Mouse (Mus musculus): ENCODE measurements around the gene Ttc39d.
A peak's percentile ranks its signal among the peaks of the same experiment; 100 is the strongest.
"Not testable (repeated sequence)": the region's sequence is repeated elsewhere in the genome, so short reads cannot be mapped to it uniquely, and the experiment has no call there.

The Ttc39d gene

GRCm38 (mm10) chr17:80206671-80207581 is at the start of gene Ttc39d, which contains the start of gene Srsf7:
Gene Ttc39d, plus strand, starts transcription at chr17:80207460.
Gene Srsf7, minus strand, starts transcription at chr17:80207307.
- peak; percentile 98 for DNase-seq (ENCODE audit: low spot score)

DNA sequence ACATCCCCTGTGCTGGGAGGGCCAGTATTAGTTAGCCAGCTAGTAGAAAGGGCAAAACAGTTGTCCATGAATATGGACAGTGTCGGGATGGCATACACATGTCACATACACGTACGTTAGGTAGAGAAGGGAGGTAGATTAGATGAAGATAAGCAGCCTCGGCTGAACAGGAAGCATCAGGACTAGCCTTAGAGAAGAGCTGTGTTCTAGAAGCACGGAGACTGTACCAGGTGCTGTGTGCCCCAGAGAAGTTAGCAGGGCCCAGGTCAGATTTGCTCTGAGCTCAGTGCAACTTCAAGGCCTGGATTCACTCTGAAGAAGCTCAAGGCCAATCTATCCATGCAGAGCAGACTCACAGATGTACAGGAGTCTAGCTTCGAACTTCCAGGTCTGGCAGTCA is 49.8 kb upstream of the Ttc39d start:
- DNase-seq (ENCODE audit: low spot score): no peak

GRCm38 (mm10) chr17:80160454-80160853 is 46.8 kb upstream of the Ttc39d start:
- no peak for DNase-seq (ENCODE audit: low spot score)

GRCm38 (mm10) chr17:80163991-80164390 is 43.3 kb upstream of the Ttc39d start:
- no peak for DNase-seq (ENCODE audit: low spot score)

DNA sequence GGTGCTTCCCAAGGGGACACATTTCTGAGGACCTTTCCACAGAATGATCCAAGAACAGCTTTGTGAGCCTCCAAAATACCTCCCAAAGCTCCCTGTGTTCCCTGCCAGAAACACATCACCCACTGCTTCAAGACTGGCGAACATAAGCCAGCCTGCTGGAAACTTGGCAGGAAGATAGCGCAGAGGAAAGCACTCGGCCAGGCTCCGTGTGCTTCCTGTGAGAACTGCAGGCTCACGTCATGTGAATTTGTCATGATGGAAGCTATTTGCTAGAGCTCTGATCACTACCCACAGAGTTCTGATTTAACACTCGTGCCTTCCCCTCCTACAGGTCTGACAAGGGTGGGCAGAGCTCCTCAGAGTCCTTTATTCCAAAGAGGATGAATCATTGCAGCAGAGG is 41.5 kb upstream of the Ttc39d start:
- no peak for DNase-seq (ENCODE audit: low spot score)

- no peak for DNase-seq (ENCODE audit: low spot score)
These were observed 40.9 kb upstream of the Ttc39d start for GRCm38 (mm10) chr17:80166346-80166745.

DNA sequence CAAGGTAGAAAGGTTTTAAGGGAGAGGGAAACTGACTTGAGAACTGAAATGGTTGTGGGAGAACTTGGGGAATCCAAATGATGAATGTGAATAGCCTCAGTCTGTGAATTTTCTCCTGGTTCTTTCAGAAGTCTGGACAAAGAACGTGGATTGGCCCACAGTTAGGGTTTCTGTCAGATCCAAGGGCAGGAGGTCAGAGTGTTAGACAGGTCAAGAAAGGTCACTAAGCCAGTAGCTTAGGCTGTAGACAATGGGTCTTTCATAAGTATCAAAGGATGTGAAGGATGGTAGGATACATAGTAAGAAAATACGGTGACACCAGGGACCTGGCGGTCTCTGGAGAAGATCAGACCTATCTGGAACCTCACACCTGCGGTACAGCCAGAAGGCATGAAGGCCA is 39.8 kb upstream of the Ttc39d start:
- no peak for DNase-seq (ENCODE audit: low spot score)

- DNase-seq (ENCODE audit: low spot score): no peak
These were observed 39.4 kb upstream of the Ttc39d start for GRCm38 (mm10) chr17:80167851-80168251.

GRCm38 (mm10) chr17:80168425-80169182 is 38.7 kb upstream of the Ttc39d start:
- no peak for DNase-seq (ENCODE audit: low spot score)

DNA sequence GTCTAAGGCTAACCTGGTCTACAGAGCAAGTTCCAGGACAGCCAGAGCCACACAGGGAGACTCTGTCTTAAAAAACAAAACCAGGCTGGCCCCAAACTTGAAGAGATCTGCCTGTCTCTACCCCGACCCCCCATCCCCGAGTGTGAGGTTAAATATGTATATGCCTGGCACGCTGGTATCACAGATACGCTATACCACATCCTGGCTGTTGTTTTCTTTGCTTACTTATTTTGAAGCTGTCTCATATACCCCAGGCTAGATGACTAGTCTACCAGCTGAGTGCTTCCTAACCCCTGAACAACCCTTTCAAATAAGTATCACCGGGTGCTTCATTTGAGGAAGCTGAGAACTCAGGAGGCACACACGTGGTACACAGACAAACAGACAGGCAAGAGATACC is 37.5 kb upstream of the Ttc39d start:
- DNase-seq (ENCODE audit: low spot score): no peak

- no peak for DNase-seq (ENCODE audit: low spot score)
These were observed 36.3 kb upstream of the Ttc39d start for GRCm38 (mm10) chr17:80170951-80171350.

GRCm38 (mm10) chr17:80171948-80172347 is 35.3 kb upstream of the Ttc39d start:
- DNase-seq (ENCODE audit: low spot score): no peak

DNA sequence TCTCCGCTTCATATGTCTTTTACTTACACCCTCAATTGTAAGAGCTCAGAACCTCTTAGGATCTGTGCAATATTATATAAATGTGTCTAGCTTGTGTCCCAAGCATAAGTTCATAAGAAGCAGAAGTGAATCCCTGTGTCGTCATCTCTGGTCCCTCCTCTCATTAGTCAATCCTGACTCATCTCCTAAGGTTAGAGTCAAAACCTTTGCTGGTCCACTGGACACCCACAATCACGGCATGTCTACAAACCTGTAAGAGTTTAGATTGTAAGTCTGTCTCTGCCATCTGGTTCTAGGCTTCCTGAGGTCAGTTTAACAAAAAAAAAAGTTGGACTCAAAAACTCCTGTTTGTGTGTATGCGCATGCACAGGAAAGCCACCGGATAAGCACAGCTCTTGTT is 34.5 kb upstream of the Ttc39d start:
- no peak for DNase-seq (ENCODE audit: low spot score)

- DNase-seq (ENCODE audit: low spot score): no peak
These were observed 33.6 kb upstream of the Ttc39d start for GRCm38 (mm10) chr17:80173708-80174107.

- no peak for DNase-seq (ENCODE audit: low spot score)
These were observed 33.1 kb upstream of the Ttc39d start for GRCm38 (mm10) chr17:80174146-80174545.

DNA sequence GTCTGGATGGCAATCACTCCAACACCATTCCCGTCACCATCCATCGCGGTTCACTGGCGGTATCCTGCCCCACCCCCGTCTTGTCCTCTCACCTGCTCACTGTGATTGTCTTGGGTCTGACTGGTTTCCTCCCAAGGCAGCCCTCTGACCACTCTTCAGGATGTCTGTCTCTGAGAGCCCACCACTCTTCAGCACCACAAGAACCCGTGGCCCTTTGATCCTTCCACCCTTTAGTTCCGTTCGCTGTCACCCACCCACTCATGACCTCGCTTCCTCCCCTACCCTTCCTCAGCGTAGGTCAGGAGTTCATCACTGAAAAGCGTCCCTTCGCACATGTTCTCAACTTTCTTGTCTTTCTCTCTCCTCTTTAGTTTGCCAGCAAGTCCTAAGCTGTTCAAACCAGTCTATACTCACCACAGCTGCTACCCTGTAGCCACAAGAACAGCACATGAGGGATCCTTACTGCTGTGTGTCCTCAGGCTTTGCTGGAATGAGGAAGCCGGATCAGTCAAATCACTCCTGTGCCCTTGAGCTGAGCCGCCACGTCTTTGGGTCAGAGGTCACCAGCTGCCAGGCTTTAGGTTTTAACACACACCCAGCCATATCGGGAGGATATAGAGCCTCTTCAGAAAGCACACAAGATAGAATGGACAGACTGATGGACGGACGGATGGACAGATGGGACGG is 32.4 kb upstream of the Ttc39d start:
- DNase-seq (ENCODE audit: low spot score): no peak

- no peak for DNase-seq (ENCODE audit: low spot score)
These were observed 31.9 kb upstream of the Ttc39d start for GRCm38 (mm10) chr17:80175386-80175739.

DNA sequence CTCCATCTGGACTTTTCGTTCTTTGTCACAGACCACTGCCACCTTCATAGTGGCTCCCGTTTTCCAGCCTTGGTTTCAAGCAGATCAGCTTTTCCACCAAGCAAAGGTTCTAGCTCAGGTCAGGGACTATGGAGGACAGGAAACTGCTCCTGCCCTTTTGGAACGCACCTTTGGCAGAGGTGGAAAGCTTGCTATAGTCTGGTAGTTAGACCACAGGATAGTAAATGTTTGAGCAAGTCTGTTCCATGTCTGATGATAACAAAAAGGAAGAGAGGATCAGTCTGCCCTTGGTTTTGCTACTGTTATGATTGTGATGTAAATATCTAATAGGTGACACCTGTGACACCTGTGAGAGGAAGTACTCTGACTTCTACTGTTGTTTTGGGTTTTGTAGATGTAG is 31.3 kb upstream of the Ttc39d start:
- DNase-seq (ENCODE audit: low spot score): no peak

- not testable (repeated sequence) for DNase-seq (ENCODE audit: low spot score)
These were observed 28.4 kb upstream of the Ttc39d start for GRCm38 (mm10) chr17:80178846-80179245.

- DNase-seq (ENCODE audit: low spot score): peak; percentile 30
These were observed 27.3 kb upstream of the Ttc39d start for GRCm38 (mm10) chr17:80179959-80180358.

- DNase-seq (ENCODE audit: low spot score): no peak
These were observed 26.8 kb upstream of the Ttc39d start for GRCm38 (mm10) chr17:80180468-80180867.

GRCm38 (mm10) chr17:80183615-80184014 is 23.6 kb upstream of the Ttc39d start:
- no peak for DNase-seq (ENCODE audit: low spot score)

DNA sequence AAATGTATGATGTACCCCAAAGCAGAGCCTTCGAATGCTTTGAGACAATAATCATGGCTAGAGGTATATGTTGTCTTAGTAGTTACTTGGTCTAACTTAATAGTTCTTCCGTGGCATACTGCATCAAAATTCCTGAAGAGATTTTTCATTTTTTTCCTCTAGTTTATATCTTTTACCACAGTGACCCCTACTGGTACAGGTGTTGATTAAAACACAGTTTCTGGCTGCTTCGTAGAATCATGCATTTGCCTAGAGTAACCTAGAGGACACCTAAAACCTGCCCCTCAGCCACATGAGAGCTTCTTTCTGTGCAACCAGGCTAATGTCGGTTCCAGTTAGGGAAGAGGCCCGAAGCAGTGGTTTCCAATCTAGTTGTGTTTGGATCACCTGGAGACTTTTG is 14.2 kb upstream of the Ttc39d start:
- DNase-seq (ENCODE audit: low spot score): no peak
